Mouse (Mus musculus) kidney, postnatal 0 days (tissue): Measurements from ENCODE around the gene Wdr93. TPM values are rescaled to one million over a fixed set of nuclear protein-coding genes. Genes with fewer than 3 reads are reported as not detected.

ENCODE experiments used
- ATAC-seq: fragments of 200-750 bp; cut with Nextera tagmentation; replicated peaks from 2 replicates; pipeline ENCODE4 v1.8.0; 2017; ENCODE audit warnings: low read depth, moderate number of reproducible peaks, moderate TSS enrichment, moderate library complexity; ENCODE audit not compliant: low FRiP score
- DNase-seq: peaks from one replicate; pipeline ENCODE4 v3.0.0-alpha.2; 2016; ENCODE audit warnings: low spot score
- H3K27ac ChIP-seq: fragments of 300-500 bp; sonication (generic); 2 replicates; pipeline ENCODE4 v1.5.1; 2014; ENCODE audit warnings: mild to moderate bottlenecking
- H3K27me3 ChIP-seq: fragments of 300-500 bp; sonication (generic); 2 replicates; pipeline ENCODE4 v1.6.1; 2014; ENCODE audit warnings: low read length, mixed read lengths; ENCODE audit not compliant: insufficient read depth
- H3K36me3 ChIP-seq: fragments of 300-500 bp; sonication (generic); 2 replicates; pipeline ENCODE4 v1.6.1; 2014; ENCODE audit warnings: low read length, mixed read lengths; ENCODE audit not compliant: insufficient read depth
- H3K4me1 ChIP-seq: fragments of 300-500 bp; sonication (generic); replicated peaks from 2 replicates; pipeline ENCODE4 v1.6.1; 2014; ENCODE audit warnings: antibody characterized with exemption, low read length, mixed read lengths; ENCODE audit not compliant: insufficient read depth
- H3K4me2 ChIP-seq: fragments of 300-500 bp; sonication (generic); 2 replicates; pipeline ENCODE4 v1.6.1; 2014; ENCODE audit warnings: mild to moderate bottlenecking, low read length, moderate library complexity, mixed read lengths
- H3K4me3 ChIP-seq: fragments of 300-500 bp; sonication (generic); replicated peaks from 2 replicates; pipeline ENCODE4 v1.5.1; 2014; ENCODE audit warnings: low read depth, low read length
- H3K9ac ChIP-seq: fragments of 300-500 bp; sonication (generic); 2 replicates; pipeline ENCODE4 v1.6.1; 2014; ENCODE audit warnings: low read depth, low read length
- H3K9me3 ChIP-seq: fragments of 300-500 bp; sonication (generic); replicated peaks from 2 replicates; pipeline ENCODE4 v1.6.1; 2016; ENCODE audit warnings: low read length, inconsistent platforms, mixed read lengths
- CTCF ChIP-seq: IDR thresholded peaks from 2 replicates; pipeline ENCODE4 v1.5.1; 2016; ENCODE audit warnings: antibody characterized with exemption, low read depth, mild to moderate bottlenecking, moderate library complexity
- WGBS: fragments of 180-500 bp; shearing (Covaris S2); extraction: QIAGEN DNeasy Blood & Tissue Kit; methylation state at CpG from one replicate; pipeline ENCODE4 v1.1.7; 2014; 5-methylcytosine and 5-hydroxymethylcytosine counted together
- polyA plus RNA-seq: library from polyadenylated mRNA; unstranded; fragments of >200 nt; fragmentation: Nextera tagmentation; extraction: Ambion mirVana; gene quantifications from 2 replicates; pipeline ENCODE4 v1.2.1, GENCODE M21; 2015

The Wdr93 gene
- polyA plus RNA-seq, 1 experiment from 2014 or later = 0.26 TPM

- Histone ChIP-seq H3K27me3 (no peaks in the 10 kb centered on the region), H3K4me1 (no peaks in the 10 kb centered on the region), H3K4me2 (no peak overlapping the region), H3K36me3 (0 out of 2 replicates have a peak, but pooled peaks cover 1% of the 10 kb centered on the region), H3K9ac (no peak overlapping the region), H3K4me3 (no peak overlapping the region), H3K27ac (no peak overlapping the region), H3K9me3 (no peaks in the 10 kb centered on the region)
- no peak for DNase-seq
- ATAC-seq = no peak
- no peak for TF ChIP-seq CTCF
- WGBS = 64% methylated on average over 11 of the region's 11 CpGs
Observed at GRCm38 (mm10) chr7:79819996-79820395, 77.0 kb downstream of the Wdr93 start.

- ATAC-seq (no peak), DNase-seq (no peak)
- Histone ChIP-seq H3K27me3 (no peaks in the 10 kb centered on the region), H3K4me1 (no peaks in the 10 kb centered on the region), H3K4me2 (no peak overlapping the region), H3K36me3 (peaks cover 18% of the 10 kb centered on the region; the same call in 1 of the 2 replicates), H3K27ac (no peak overlapping the region), H3K9me3 (no peaks in the 10 kb centered on the region), H3K9ac (no peak overlapping the region), H3K4me3 (no peak overlapping the region)
- TF ChIP-seq CTCF = no peak
- WGBS = 83% methylated on average over 12 of the region's 12 CpGs
Observed at GRCm38 (mm10) chr7:79822092-79822695, 79.2 kb downstream of the Wdr93 start.

- H3K9me3 ChIP-seq = no peaks in the 10 kb centered on the region
- H3K36me3 ChIP-seq = peaks cover 20% of the 10 kb centered on the region; the same call in 1 of the 2 replicates
- DNase-seq (no peak), ATAC-seq (no peak)
- WGBS = 90% methylated on average over 3 of the region's 3 CpGs
- no peak overlapping the region for H3K9ac ChIP-seq
- TF ChIP-seq CTCF = no peak
- H3K27ac ChIP-seq = no peak overlapping the region
- H3K4me1 ChIP-seq = no peaks in the 10 kb centered on the region
- no peak overlapping the region for H3K4me2 ChIP-seq
- no peak overlapping the region for H3K4me3 ChIP-seq
- H3K27me3 ChIP-seq = no peaks in the 10 kb centered on the region
Observed at GRCm38 (mm10) chr7:79828341-79828740, 85.4 kb downstream of the Wdr93 start.

GRCm38 (mm10) chr7:79831145-79831544, 88.2 kb downstream of the Wdr93 start:
- 35% methylated on average over 6 of the region's 6 CpGs for WGBS
- Histone ChIP-seq H3K4me2 (no peak overlapping the region), H3K27me3 (no peaks in the 10 kb centered on the region), H3K36me3 (peaks cover 12% of the 10 kb centered on the region; the same call in 1 of the 2 replicates), H3K4me1 (no peaks in the 10 kb centered on the region), H3K9me3 (no peaks in the 10 kb centered on the region), H3K27ac (peak overlapping the region; percentile 57), H3K4me3 (no peak overlapping the region), H3K9ac (no peak overlapping the region)
- DNase-seq (peak; percentile 45), ATAC-seq (no peak)
- no peak for TF ChIP-seq CTCF

GRCm38 (mm10) chr7:79831585-79831984, 88.6 kb downstream of the Wdr93 start:
- Histone ChIP-seq H3K9ac (peak overlapping the region; percentile 23; the same call in 1 of the 2 replicates), H3K36me3 (0 out of 2 replicates have a peak, but pooled peaks cover 14% of the 10 kb centered on the region), H3K4me2 (no peak overlapping the region), H3K4me1 (no peaks in the 10 kb centered on the region), H3K9me3 (no peaks in the 10 kb centered on the region), H3K27ac (peak overlapping the region; percentile 57), H3K27me3 (no peaks in the 10 kb centered on the region), H3K4me3 (no peak overlapping the region)
- DNase-seq (peak; percentile 74), ATAC-seq (no peak)
- WGBS = 28% methylated on average over 6 of the region's 6 CpGs
- TF ChIP-seq CTCF = no peak

GRCm38 (mm10) chr7:79832980-79833379, 90.0 kb downstream of the Wdr93 start:
- ATAC-seq = no peak
- no peak for TF ChIP-seq CTCF
- no peak overlapping the region for H3K4me3 ChIP-seq

More at GRCm38 (mm10) chr7:79832980-79833379, 90.0 kb downstream of the Wdr93 start:
- Histone ChIP-seq H3K4me2 (no peak overlapping the region), H3K4me1 (no peaks in the 10 kb centered on the region), H3K9me3 (no peaks in the 10 kb centered on the region), H3K36me3 (peaks cover 10% of the 10 kb centered on the region; the same call in 1 of the 2 replicates), H3K27me3 (no peaks in the 10 kb centered on the region), H3K9ac (no peak overlapping the region), H3K27ac (no peak overlapping the region)
- no peak for DNase-seq
